ENCODE assay signal across 10 mouse cellular contexts in the genomic region with DNA sequence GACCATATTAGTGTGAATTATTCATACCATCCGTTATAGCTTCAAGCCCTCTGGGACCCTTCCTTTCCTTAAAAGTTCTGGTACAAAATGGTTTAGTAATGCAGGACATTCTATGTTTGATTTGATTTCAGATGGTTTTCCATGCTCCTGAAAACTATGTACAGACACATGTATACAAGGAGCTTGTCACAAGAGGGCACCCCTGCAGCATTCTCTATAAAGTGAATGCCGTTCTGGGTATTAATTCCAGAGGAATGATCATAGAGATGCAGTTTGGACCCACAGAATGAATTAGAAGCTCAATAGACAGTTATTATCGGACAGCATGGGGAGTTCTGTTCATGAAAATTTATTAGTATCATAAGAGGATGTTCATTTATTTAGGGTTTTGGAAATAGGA. TPM values are rescaled to one million over a fixed set of nuclear protein-coding genes. Genes with fewer than 3 reads are reported as not detected.
A peak's percentile ranks its signal among the peaks of the same experiment; 100 is the strongest.
DNase-seq lines count a peak whose midpoint lies in the region; ATAC-seq and TF ChIP-seq lines count a peak whose summit lies in the region.
"Had no signal": no experiment of that assay in that cellular context is flagged by ENCODE, and none has a peak within 500 bp of the region (broad histone marks: within the 10 kb centered on the region; RNA-seq: fewer than 3 reads in every experiment).

No protein-coding gene starts in this region.

- ATAC-seq in hindbrain, postnatal 0 days: no peak
- ATAC-seq in hindbrain, embryonic 13.5 days (ENCODE audit: low FRiP score): no peak
- no peak for ATAC-seq in liver, postnatal 0 days

- no peak for TF ChIP-seq EP300 in liver, postnatal 0 days (IDR thresholded peaks at IDR 0.05; ENCODE audit: low read depth)
- TF ChIP-seq EP300 in MEL (IDR thresholded peaks at IDR 0.05; ENCODE audit: low read depth in 1 of 2, low read length in 2 of 2): no peak

- no peaks in the 10 kb centered on the region for H3K36me3 ChIP-seq in hindbrain, postnatal 0 days (ENCODE audit: insufficient read depth, low read length)
- H3K36me3 ChIP-seq in hindbrain, embryonic 13.5 days: no peaks in the 10 kb centered on the region
- no peaks in the 10 kb centered on the region for H3K36me3 ChIP-seq in liver, postnatal 0 days (replicated peaks; ENCODE audit: insufficient read depth, low read length)
- H3K36me3 ChIP-seq in MEL (ENCODE audit: control insufficient read depth in 1 of 2, insufficient read depth in 2 of 2, low read length in 2 of 2): peaks cover 0 to 7% of the 10 kb centered on the region in 2 experiments; a peak in 2 of 4 replicates
- H3K36me3 ChIP-seq: neural tube, embryonic 13.5 days had no signal

- no peak overlapping the region for H3K4me3 ChIP-seq in hindbrain, postnatal 0 days (ENCODE audit: low read length)
- H3K4me3 ChIP-seq in hindbrain, embryonic 13.5 days: no peak overlapping the region
- H3K4me3 ChIP-seq in liver, postnatal 0 days (ENCODE audit: low read depth, low read length): no peak overlapping the region
- H3K4me3 ChIP-seq in MEL (ENCODE audit: control insufficient read depth in 1 of 2, insufficient read depth in 1 of 2, low read depth in 2 of 2, low read length in 2 of 2): no peak overlapping the region
- H3K4me3 ChIP-seq: neural tube, embryonic 13.5 days had no signal

- H3K4me2 ChIP-seq in hindbrain, postnatal 0 days (ENCODE audit: low read depth, low read length): no peak overlapping the region
- H3K4me2 ChIP-seq in hindbrain, embryonic 13.5 days: no peak overlapping the region
- no peak overlapping the region for H3K4me2 ChIP-seq in liver, postnatal 0 days (ENCODE audit: low read depth, low read length)
- H3K4me2 ChIP-seq: neural tube, embryonic 13.5 days had no signal

- H3K27ac ChIP-seq in hindbrain, postnatal 0 days: no peak overlapping the region
- no peak overlapping the region for H3K27ac ChIP-seq in hindbrain, embryonic 13.5 days
- H3K27ac ChIP-seq in liver, postnatal 0 days (ENCODE audit: low read depth): no peak overlapping the region
- H3K27ac ChIP-seq in MEL (ENCODE audit: control insufficient read depth, low read depth, low read length): no peak overlapping the region
- H3K27ac ChIP-seq: macrophage; neural tube, embryonic 13.5 days had no signal

- H3K27me3 ChIP-seq in hindbrain, postnatal 0 days (ENCODE audit: insufficient read depth, low read length): no peaks in the 10 kb centered on the region
- no peaks in the 10 kb centered on the region for H3K27me3 ChIP-seq in hindbrain, embryonic 13.5 days
- H3K27me3 ChIP-seq in liver, postnatal 0 days (ENCODE audit: insufficient read depth, low read length): no peaks in the 10 kb centered on the region
- H3K27me3 ChIP-seq in MEL (ENCODE audit: control insufficient read depth in 1 of 2, insufficient read depth in 2 of 2, low read length in 2 of 2): no peaks in the 10 kb centered on the region
- H3K27me3 ChIP-seq: neural tube, embryonic 13.5 days had no signal

- TF ChIP-seq CTCF in hindbrain, postnatal 0 days (IDR thresholded peaks at IDR 0.05; ENCODE audit: low read depth): peak; percentile 69
- peak; percentile 45 for TF ChIP-seq CTCF in liver, postnatal 0 days (IDR thresholded peaks at IDR 0.05; ENCODE audit: low read depth)
- TF ChIP-seq CTCF in MEL (IDR thresholded peaks at IDR 0.05 in 2 of 3, conservative IDR thresholded peaks at IDR 0.05 in 1 of 3; ENCODE audit: control insufficient read depth in 1 of 3, insufficient read depth in 1 of 3, low read depth in 2 of 3, low read length in 3 of 3, poor library complexity in 1 of 3, severe bottlenecking in 1 of 3): peak in 1 of 3 experiments; percentile 52; a peak in 2 of 6 replicates
- peak; percentile 23; the same call in 1 of the 2 replicates for TF ChIP-seq CTCF in brain, embryonic 14.5 days (IDR thresholded peaks at IDR 0.05; ENCODE audit: borderline replicate concordance, extremely low read depth, insufficient read depth, insufficient read length)

- peak; percentile 45 for TF ChIP-seq RAD21 in MEL (IDR thresholded peaks at IDR 0.05; ENCODE audit: low read depth, low read length)

- H3K4me1 ChIP-seq in hindbrain, postnatal 0 days (ENCODE audit: insufficient read depth, low read length): peaks cover 9% of the 10 kb centered on the region
- peaks cover 25% of the 10 kb centered on the region for H3K4me1 ChIP-seq in hindbrain, embryonic 13.5 days (replicated peaks)
- H3K4me1 ChIP-seq in liver, postnatal 0 days (ENCODE audit: insufficient read depth): peaks cover 24% of the 10 kb centered on the region
- H3K4me1 ChIP-seq in MEL (ENCODE audit: control insufficient read depth in 1 of 2, insufficient read depth in 2 of 2, low read length in 2 of 2): peaks cover 0 to 3% of the 10 kb centered on the region in 2 experiments; a peak in 1 of 4 replicates

- peak; percentile 80 for DNase-seq in hindbrain, postnatal 0 days (ENCODE audit: low spot score)
- DNase-seq in liver, postnatal 0 days: no peak
- DNase-seq in liver (no peak), MEL (ENCODE audit: low read depth, low spot score) (peak; percentile 45)
- peak; percentile 77 for DNase-seq in brain, embryonic 14.5 days (ENCODE audit: low read depth)
- no peak for DNase-seq in thymus, postnatal 25 days

- peaks cover 6% of the 10 kb centered on the region for H3K79me2 ChIP-seq in MEL (ENCODE audit: control insufficient read depth, insufficient read depth, low read length, poor library complexity)

- H3K9ac ChIP-seq in hindbrain, postnatal 0 days (replicated peaks; ENCODE audit: low read length): no peak overlapping the region
- H3K9ac ChIP-seq in hindbrain, embryonic 13.5 days: no peak overlapping the region
- no peak overlapping the region for H3K9ac ChIP-seq in liver, postnatal 0 days (replicated peaks)
- H3K9ac ChIP-seq in MEL (ENCODE audit: control insufficient read depth, low read depth, low read length, poor library complexity, severe bottlenecking): no peak overlapping the region
- H3K9ac ChIP-seq: neural tube, embryonic 13.5 days had no signal

- no peaks in the 10 kb centered on the region for H3K9me3 ChIP-seq in hindbrain, postnatal 0 days (ENCODE audit: low read length)
- H3K9me3 ChIP-seq in hindbrain, embryonic 13.5 days: no peaks in the 10 kb centered on the region
- no peaks in the 10 kb centered on the region for H3K9me3 ChIP-seq in liver, postnatal 0 days (ENCODE audit: low read length)
- no peaks in the 10 kb centered on the region for H3K9me3 ChIP-seq in MEL (replicated peaks; ENCODE audit: insufficient read depth, low read length)
- H3K9me3 ChIP-seq: neural tube, embryonic 13.5 days had no signal

- no peak for TF ChIP-seq POLR2A in MEL (IDR thresholded peaks at IDR 0.05; ENCODE audit: control insufficient read depth in 1 of 2, insufficient read depth in 1 of 2, low read depth in 1 of 2, low read length in 2 of 2, poor library complexity in 1 of 2)
- TF ChIP-seq POLR2A in brain, embryonic 14.5 days (IDR thresholded peaks at IDR 0.05; ENCODE audit: borderline replicate concordance, extremely low read depth, insufficient read depth, insufficient read length, poor library complexity, severe bottlenecking): no peak

- WGBS in hindbrain, postnatal 0 days: 22% methylated on average over 3 of the region's 3 CpGs
- 31% methylated on average over 3 of the region's 3 CpGs for WGBS in hindbrain, embryonic 13.5 days
- 50% methylated on average over 3 of the region's 3 CpGs for WGBS in liver, postnatal 0 days (ENCODE audit: insufficient replicate concordance)

TF ChIP-seq in MEL, 35 proteins besides CTCF, POLR2A, EP300 and RAD21:
- TF ChIP-seq SMC3 (IDR thresholded peaks at IDR 0.05; ENCODE audit: low read depth, low read length) (peak; percentile 47), MAX (IDR thresholded peaks at IDR 0.05; ENCODE audit: low read length) (no peak), MAZ (IDR thresholded peaks at IDR 0.05; ENCODE audit: low read depth, low read length) (no peak), MYC (IDR thresholded peaks at IDR 0.05; ENCODE audit: low read depth, low read length) (0 out of 2 replicates have a peak, but pooled peaks have one; percentile 34)

RNA-seq across cellular contexts. Expression of a gene that starts 2.3 kb away (rescaled TPM):
- 15.6 and 17.7 TPM in 2 replicates for total RNA-seq in hindbrain, postnatal 0 days (2014; rRNA removed)
- 15.9 and 16.9 TPM in 2 replicates for polyA plus RNA-seq in hindbrain, postnatal 0 days (2015; fragmentation: Nextera tagmentation; extraction: Ambion mirVana)
- 20.1 and 22.3 TPM in 2 replicates for polyA plus RNA-seq in hindbrain, embryonic 13.5 days (2015; fragmentation: Nextera tagmentation; extraction: Ambion mirVana)
- polyA plus RNA-seq in liver, postnatal 0 days (2015; fragmentation: Nextera tagmentation; extraction: Ambion mirVana): 4.5 and 4.6 TPM in 2 replicates
- 3.3 and 4.6 TPM in 2 replicates for total RNA-seq in MEL (2012; rRNA removed)
- 1 to 10 TPM in 1 of 2 experiments, not detected in 1; 4.5 TPM for polyA plus RNA-seq in MEL (2012; ENCODE audit: insufficient read depth in 1 of 2, insufficient read length in 2 of 2, low read depth in 1 of 2, low replicate concordance in 2 of 2, missing spikeins in 1 of 2)
- 11.0 and 13.9 TPM in 2 replicates for polyA plus RNA-seq in brain, embryonic 14.5 days (2012; rRNA removed)

RNA-seq across cellular contexts. Expression of a gene that starts 35.2 kb away (rescaled TPM):
- total RNA-seq in hindbrain, postnatal 0 days (2014; rRNA removed): not detected in 2 replicates
- 0.16 TPM in 1 of 2 replicates, not detected in the other for polyA plus RNA-seq in hindbrain, postnatal 0 days (2015; fragmentation: Nextera tagmentation; extraction: Ambion mirVana)
- polyA plus RNA-seq in hindbrain, embryonic 13.5 days (2015; fragmentation: Nextera tagmentation; extraction: Ambion mirVana): 0.18 and 0.28 TPM in 2 replicates
- polyA plus RNA-seq in liver, postnatal 0 days (2015; fragmentation: Nextera tagmentation; extraction: Ambion mirVana): 0.05 TPM in 1 of 2 replicates, not detected in the other
- not detected in 2 replicates for total RNA-seq in MEL (2012; rRNA removed)
- polyA plus RNA-seq in MEL (2012; ENCODE audit: insufficient read depth in 1 of 2, insufficient read length in 2 of 2, low read depth in 1 of 2, low replicate concordance in 2 of 2, missing spikeins in 1 of 2): not detected
- 0.05 and 0.51 TPM in 2 replicates for polyA plus RNA-seq in brain, embryonic 14.5 days (2012; rRNA removed)
- polyA plus RNA-seq: forebrain, embryonic 11.5 days; macrophage had no signal

Comparison
In these comparisons a context has a peak if more than half of its experiments do, and no peak if none do; other contexts are left out.
1. DNase-seq: peak in hindbrain, postnatal 0 days (single experiment), MEL (single experiment) and brain, embryonic 14.5 days (single experiment); none in liver, postnatal 0 days (single experiment), liver (single experiment) and thymus, postnatal 25 days (single experiment).